Mouse (Mus musculus) yolk sac, embryonic 10.5 days (tissue): ENCODE results near the gene Phc1.
"Not testable (repeated sequence)": the region's sequence is repeated elsewhere in the genome, so short reads cannot be mapped to it uniquely, and the experiment has no call there.

Source experiments
- DNase-seq: peaks from one replicate; pipeline ENCODE4 v3.0.0-alpha.2; 2017; ENCODE audit warnings: low spot score

Phc1 gene

DNA sequence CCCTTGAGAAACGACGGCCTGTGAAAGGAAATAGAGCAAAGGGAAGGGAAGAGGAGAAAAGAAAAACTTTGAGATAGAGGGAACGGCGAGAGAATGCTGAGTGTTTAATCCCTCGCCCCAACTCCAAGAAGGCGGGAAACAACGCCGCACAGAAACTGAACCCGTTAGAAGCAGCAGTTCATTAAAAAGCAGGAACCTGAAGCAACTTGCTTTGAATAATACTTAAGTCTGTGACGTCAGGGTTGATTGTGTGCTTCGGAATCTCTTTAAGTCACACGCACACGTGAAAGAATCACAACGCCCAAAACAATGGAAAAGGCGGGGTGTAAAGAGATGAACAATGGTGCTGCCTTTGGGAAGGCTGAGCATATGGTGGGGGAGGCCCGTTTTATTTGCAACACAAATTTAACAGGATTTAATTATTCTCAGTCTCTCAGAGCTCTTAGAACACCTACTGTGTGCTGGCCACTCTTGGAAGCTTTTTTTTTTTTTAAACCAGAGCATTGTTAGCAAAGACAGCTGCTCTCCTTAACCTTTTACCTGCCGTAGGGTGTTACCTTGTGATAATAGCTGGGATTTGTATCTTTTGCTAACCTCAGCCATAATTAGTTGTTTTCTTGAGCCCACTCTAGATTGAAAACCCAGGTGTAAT is at the start of gene Phc1:
Gene Phc1, minus strand, starts transcription at position 213 of the 652 bp plus-strand sequence.
- DNase-seq, result no peak

DNA sequence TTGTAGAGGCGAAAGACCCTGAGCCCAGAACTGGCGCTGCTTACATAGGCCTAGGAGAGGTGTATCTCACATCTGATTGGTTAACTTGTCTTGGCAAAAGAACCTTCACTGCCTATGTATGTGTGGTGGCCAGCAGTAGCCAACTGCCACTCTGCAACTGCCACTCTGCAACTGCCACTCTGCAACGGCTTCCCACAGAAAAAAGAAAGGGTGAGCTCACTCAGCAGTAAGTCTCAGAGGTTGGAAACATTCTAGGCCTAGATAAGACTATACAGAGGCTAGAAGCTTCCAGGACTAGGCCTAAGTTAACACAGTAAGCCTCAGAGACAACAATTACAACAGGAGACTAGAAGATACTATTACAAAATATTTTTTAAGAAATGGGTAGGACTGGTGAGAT is 49.6 kb upstream of the Phc1 start:
- DNase-seq, result not testable (repeated sequence)

DNA sequence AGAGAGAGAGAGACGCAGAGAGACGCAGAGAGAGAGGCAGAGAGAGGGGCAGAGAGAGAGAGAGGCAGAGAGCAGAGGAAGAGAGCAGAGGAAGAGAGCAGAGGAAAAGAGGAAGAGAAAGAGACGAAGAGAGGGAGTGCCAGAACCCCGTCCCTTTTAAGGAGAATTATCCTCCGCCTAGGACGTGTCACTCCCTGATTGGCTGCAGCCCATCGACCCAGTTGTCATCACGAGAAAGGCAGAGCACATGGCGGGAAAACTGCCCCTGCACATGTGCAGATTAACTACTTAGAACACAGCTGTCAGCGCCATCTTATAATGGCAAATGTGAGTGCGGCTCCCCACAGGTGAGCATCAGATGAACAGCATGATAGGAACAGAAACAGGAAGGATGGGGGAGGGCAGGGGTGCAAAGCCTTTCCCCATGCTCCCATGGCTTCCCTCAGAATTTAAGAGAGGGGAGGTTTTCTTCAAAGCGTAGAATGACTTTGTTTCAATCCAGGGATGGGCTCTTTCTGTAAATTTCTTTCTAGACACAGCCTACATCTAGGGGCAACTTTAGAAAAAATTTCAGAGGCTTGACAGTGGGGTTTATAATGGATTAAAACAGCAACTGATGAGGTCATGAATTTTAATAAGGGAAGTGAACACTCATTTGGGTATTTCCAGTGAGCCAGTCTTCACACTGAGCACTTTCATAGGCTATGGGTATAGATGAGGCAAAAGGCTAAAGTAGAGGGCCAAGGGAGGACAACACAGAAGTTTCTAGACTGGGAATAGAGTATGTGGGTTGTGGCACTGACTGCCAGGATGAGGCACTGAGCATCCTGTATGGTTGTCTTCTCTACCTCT is 47.0 kb upstream of the Phc1 start:
- not testable (repeated sequence) for DNase-seq

DNA sequence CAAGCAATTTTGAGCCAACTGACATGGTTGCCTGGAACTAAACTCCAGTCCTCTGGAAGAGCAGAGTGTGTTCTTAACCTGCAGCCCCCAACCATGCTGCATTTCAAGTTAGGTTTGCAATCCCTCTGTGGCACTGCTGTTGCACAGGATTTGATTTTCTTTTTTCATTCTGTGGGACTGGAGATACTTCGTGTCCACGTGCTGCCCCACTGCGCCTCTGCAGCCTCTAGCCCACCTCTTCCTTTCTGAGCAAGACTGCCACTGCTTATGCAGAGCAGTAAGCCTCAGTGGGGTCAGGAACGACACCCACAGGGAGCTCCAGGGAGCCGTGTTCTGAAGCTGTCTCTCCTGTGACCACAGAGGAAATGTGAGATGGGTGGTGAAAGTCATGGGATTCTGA is 45.4 kb upstream of the Phc1 start:
- no peak for DNase-seq

DNA sequence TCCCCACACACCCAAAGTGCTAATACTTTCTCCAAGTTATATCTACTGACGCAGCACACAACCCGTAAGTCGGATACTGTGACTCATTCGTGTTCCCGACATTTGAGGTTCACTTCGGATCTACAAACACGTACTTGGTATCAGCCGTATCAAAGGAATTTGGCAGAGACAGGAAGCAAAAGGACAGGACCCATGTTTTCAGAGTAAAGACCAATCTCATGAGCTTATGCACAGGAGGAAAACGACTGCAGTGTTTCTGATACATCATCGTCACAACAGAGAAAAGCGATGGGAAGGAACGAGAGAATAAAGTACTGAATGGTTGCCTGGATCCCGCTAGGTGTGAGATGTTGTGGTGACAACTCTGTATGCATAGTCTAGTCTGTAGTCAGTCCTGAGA is 44.5 kb upstream of the Phc1 start:
- DNase-seq, result no peak

DNA sequence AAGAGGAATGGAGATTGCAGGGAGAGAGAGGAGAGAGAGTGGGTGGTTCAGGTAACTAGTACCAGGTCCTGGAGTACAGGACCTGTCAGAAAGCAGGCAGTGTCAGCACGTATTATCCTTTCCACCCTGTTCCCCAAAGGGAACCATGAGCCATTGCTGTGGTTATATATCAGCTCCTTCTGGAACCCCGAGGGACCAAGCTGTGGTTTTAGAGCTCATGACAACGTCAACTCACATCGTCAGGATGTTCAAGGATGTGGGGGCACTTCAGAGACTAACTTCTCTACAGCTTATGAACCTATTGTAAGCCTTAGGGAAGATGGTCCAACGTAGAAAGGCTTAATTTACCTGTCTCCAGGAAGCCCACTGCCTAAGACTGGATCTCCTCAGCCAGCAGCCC is 42.9 kb upstream of the Phc1 start:
- no peak for DNase-seq

DNA sequence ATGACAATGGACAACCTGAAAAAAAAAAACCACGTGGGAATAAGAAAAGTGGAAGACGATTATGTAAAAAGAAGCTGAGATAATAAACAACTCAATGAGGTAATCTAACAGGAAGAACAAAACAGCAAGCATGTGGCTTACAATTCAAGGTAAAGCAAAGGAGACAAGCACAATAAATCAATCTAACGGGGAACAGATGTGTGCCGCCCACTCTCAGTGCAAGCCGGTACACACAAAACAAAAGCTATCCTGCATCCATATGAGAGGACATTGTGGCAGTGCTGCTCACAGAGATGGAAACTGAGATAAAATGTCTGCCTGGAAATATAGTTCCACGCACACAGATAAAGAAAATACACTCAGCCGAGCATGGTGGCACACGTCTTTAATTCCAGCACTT is 41.7 kb upstream of the Phc1 start:
- DNase-seq, result no peak

DNA sequence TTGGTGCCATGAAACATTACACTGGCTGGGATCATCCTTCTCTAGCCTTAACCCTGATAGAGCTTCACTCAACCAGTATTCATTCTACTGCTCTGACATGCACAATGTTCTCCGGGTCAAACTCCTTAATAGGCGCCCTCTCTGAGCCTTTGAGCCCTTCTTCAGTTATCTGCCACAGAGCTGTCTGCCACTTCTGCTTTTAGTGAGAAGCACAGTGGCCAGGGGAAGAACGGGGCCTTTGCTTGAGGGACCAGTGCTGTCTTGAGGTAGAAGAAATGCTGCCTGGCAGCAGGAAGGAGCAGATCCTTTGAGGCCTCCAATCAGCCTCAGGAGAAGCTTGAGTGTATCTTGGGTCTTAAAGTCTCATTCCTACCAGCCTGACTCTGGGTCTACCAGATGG is 27.9 kb upstream of the Phc1 start:
- DNase-seq, result no peak

DNA sequence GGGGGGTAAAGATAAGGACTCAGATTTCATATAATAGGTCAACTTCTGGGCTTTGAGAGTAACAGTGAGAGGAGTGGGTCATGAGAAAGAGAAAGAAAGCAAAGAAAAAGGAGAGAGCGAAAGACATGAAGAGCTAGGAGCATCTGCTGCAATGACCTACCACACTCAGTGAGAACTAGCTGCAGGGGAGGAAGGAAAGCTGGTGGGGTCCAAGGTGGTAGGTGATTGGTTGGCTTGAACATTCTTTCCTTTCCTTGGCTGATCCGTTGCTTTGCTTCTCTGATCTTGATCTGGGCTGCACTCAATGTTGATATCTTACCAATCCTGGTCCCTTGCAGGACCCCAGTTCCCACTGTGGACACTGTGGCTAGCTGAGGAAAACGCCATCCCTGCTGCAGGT is 26.6 kb upstream of the Phc1 start:
- DNase-seq, result no peak

DNA sequence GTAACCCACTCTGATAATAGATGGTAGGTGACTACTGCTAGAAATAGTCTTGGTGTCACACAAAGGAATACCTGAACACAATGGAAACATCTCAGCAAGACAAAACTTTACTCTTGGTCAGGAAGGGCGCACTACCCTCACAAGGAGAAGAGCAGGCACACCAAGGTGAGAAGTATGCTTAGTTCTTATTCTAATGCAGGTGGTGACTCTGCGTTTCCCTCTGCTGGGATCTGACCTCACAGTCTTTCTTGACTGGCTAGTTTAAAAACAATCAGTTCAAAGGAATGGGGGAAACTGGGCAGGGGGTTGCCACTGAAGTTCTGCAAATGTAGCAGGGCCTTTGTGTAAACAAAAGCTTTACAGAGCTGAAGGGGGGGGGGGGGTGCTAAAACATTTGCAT is 25.9 kb upstream of the Phc1 start:
- no peak for DNase-seq

DNA sequence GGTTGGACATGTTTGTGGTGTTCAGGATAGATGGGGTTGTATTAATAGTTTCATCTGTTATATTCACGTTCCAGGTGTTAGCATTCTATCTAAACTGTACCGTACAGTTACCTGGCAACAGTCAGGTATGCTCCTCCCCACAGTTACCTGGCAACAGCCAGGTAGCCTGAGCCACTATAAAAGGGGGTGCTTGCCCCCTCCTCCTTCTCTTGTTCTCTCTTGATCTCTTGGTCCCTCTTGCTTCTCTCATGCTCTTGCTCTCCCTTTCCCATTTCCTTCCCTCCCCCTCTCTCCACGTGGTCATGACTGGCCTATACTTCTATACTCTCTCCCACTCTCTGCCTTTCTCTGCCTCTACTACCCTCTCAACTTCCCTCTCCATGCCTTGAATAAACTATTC is 25.3 kb upstream of the Phc1 start:
- DNase-seq, result no peak

DNA sequence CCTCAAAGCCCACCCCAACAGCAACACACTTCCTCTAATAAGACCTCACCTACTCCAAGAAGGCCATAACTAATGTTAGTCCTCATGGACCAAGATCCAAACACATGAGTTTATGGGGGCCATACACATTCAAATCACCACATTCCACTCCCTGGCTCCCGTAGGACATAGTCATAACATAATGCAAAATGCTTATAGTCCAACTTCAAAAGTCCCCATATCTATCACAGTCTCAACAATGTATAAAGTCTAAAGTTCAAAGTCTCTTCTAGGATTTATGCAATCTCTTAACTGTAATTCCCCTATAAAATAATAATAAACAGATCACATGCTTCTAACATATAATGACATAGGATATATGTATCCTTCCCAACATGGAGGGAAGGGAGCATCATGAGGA is 16.7 kb upstream of the Phc1 start:
- DNase-seq, result no peak

DNA sequence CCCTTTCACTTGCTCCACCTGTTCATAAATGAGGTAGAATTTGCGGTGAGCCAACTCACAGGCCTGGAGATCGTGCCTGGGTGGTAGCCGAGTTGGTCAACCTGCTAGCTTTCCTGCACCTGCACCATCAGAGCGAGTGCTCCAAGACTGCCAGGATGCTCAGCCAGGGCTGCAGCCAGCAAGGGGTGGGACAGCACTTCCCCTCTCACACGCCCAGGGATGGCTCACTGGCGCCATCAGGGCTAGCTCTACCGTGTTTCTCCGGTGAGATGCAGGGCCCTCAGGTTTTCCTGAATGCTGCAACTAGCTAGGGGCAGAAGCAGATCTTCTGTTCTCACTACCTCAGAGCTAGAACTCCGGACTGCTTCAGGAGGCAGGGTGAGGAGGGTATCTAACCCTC is 15.5 kb upstream of the Phc1 start:
- no peak for DNase-seq

DNA sequence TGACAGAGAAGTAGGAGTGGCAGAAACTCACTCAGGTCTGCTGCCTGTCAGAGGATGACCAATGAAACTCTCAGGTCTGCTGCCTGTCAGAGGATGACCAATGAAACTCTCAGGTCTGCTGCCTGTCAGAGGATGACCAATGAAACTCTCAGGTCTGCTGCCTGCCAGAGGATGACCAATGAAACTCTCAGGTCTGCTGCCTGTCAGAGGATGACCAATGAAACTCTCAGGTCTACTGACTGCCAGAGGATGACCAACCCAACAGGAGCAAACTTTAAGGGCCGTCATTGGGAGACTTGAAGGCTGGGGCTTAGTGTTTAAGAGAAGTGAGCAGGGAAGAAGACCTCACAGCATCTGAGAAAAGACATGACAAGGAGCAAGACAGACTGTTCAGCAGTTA is 7.0 kb upstream of the Phc1 start:
- not testable (repeated sequence) for DNase-seq

DNA sequence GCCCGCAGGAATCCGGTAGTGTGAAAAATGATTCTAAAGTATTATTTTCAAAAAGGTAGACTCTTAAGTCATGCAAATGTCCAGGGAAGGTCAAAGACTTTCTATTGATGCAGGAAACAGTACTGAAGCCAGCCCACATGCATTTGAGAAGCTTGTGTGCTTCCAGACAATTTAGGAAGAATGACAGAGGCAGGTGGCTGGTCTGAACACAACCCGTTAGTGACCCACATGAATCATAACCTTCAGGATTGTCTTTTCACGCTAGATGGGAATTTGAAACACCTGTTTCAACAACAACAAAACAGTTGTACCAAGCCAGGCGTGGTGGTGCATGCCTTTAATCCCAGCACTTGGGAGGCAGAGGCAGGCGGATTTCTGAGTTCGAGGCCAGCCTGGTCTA is 6.0 kb upstream of the Phc1 start:
- no peak for DNase-seq

DNA sequence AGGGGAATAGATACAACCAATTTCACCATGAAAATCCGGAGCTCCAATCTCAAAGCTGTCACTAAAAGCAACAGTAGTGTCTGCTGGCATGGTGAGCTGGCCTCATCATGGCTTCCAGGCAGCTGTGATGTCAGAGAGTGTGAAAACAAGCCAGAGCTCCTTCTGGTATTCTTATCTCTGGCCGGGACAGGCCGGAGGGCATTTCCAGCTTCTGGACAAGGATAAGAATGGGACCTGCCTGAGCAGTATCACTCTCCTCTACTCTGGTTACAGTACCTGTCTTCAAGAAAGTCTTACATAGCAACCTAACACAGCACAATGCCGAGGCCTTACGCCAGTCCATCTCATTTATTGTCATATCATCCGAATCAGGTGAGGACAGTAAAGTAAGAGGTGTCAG is 5.4 kb upstream of the Phc1 start:
- DNase-seq, result no peak

DNA sequence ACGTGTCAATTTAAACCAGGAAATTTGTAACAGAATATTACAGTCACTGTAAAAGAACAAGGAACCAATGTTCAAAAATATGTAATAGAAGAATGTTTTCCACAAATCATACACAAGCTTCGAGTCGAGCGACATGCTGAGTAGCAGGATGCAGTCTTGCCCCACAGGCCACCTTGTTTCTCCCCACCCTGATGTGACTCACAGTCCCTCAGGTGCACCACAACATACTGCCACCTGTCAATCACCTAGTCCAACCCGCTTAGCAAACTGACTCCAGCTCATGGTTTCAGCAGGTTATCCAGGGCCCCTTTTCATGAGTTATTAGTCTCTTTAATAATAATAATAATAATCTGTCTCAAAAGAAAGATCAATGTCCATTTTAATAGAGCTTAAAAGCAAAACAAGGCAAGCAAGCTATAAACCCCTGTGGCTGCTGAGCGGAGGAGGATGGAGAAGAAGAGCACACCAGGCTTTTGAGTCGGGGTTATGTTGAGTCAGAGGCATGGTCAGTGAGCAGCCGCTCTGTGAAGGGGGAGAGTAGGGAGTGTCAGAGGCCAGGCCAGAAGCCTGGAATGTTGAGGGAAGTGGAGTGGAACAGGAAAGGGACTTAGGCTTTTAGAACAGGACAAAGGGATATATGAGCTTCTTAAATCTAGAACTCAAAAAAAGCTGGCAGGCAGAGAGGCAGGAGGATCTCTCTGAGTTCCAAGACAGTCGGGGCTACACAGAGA is 4.2 kb upstream of the Phc1 start:
- no peak for DNase-seq

DNA sequence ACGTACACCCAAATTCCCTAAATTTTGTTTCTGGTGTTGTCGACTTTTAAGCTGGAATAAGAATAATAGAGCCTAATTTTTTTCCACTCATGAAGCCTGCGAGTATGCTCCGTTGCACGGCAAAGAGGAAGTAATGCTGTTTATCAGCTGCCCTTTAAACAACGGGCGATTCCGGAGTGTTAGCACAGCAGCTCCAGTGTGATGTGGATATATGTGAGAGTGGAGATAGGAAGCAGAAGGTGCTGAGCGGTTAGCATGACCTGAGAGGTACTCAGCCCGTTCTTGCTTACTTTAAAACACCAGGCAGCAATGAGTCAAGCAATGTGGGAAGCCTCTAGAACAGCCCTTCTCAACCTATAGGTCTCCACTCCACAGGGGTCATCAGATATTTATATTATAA is 3.4 kb upstream of the Phc1 start:
- DNase-seq, result no peak

DNA sequence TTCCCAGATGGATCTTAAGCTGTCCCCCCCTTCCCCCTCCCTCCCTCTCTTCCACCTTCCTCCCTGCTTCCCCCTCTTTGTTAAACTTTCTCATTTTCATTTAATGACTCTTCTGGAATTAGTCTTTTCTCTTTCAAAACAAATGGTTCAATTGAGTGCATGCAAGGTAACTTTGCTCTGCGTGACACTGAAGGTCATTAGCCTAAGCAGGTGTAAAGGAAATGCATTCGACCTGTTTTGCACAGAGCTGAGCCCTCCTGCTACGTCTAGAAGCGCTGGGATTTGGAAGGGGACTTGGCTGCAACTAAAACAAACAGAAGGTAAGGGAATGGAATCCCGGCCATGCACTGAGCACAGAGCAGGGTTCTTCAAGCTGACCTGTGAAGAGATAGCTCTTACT is 1.8 kb upstream of the Phc1 start:
- no peak for DNase-seq

DNA sequence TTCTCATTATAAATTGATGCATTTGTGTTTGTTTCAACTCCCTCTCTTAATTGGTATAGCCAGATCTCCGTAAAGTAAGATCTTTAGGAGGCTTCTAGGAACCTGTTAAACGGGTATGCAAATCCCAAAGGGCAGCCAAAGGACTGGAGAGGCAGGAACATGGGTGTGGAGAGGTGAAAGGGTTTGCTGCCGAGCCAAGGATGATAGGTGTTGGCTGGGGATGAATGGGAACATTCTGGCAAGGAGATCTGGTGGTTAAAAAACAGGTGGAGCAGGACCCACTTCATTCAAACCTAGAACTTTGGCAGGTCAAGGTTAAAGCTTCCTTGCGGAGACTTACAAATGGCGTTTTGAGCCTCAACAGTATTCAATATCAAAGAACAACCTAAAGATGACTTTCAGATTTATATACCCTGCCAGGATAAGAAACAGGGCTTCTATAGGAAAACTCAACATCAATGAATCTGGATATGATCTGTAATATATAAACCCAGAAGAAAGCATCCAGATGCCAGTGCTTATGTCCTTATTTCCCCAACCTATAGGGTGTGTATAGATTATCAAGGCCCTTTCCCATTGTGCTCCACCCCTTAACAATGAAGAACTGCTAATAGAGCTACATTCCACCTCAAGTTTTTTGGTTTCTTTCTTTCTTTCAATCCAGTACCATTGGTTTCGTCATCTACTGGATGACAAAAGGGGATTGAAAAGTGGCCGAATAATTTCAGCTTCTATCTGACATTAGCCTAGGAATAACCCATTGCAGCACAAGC is 863 bp upstream of the Phc1 start:
- DNase-seq, result no peak

DNA sequence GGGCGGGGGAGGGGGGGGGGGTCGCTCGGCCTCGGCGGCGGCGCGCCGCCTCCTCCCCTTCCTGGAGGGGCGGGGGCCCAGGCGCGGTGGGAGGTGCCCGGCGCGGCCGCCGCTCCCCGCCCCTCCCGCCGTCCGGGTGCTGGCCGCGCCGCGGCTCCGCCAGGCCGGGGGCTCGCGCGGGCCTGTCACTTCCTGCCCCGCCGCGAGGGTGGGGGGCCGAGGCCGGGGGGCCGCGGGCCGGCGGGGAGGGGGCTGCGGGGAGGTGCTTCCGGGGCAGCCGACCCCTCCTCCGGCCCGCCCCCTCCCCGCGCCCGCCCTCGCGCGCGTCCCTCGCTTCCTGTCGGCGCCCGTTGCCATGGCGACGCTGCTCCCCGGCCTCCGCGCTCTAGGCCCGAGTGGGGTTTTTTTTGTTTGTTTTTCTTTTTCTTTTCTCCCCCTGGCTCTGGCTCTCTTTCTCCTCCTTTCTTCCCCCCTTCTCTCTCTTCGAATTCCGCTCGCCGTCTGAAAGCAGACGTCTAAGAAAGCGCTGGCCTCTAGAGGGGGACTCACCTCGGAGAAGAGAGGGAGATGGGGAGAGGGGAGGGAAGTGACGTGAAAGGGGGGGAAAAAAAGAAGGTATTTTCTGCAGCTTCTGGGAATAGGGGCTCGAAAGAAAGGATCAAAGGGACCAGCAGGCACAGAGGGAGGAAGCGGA is 566 bp downstream of the Phc1 start:
- peak; percentile 89 for DNase-seq
